In genomic region chr1:38606741-38607140, GRCm38 (mm10) we compare ENCODE assay signal across 12 mouse cellular contexts. TPM values are rescaled to one million over a fixed set of nuclear protein-coding genes. Genes with fewer than 3 reads are reported as not detected.
DNase-seq lines count a peak whose midpoint lies in the region; ATAC-seq lines count a peak whose summit lies in the region.
"Had no signal": no experiment of that assay in that cellular context is flagged by ENCODE, and none has a peak within 500 bp of the region (broad histone marks: within the 10 kb centered on the region; RNA-seq: fewer than 3 reads in every experiment).

No protein-coding gene starts in this region.

- ATAC-seq in forebrain, embryonic 15.5 days (replicated peaks): peak; percentile 41
- ATAC-seq in limb, embryonic 13.5 days (ENCODE audit: low FRiP score, low read depth): peak; percentile 36; the same call in 1 of the 2 replicates
- peak; percentile 60; the same call in 1 of the 2 replicates for ATAC-seq in neural tube, embryonic 14.5 days (ENCODE audit: low read depth)
- ATAC-seq: inflammation-experienced regulatory T-cells, adult 6 months had no signal

- H3K4me3 ChIP-seq in forebrain, embryonic 15.5 days: no peak overlapping the region
- H3K4me3 ChIP-seq in limb, embryonic 13.5 days: no peak overlapping the region
- no peak overlapping the region for H3K4me3 ChIP-seq in neural tube, embryonic 14.5 days (ENCODE audit: low read depth, low read length)

- H3K9me3 ChIP-seq in forebrain, embryonic 15.5 days: no peaks in the 10 kb centered on the region
- no peaks in the 10 kb centered on the region for H3K9me3 ChIP-seq in limb, embryonic 13.5 days
- H3K9me3 ChIP-seq in neural tube, embryonic 14.5 days (ENCODE audit: control insufficient read depth, low read length): no peaks in the 10 kb centered on the region
- H3K9me3 ChIP-seq: G1E had no signal

- H3K27me3 ChIP-seq in forebrain, embryonic 15.5 days: no peaks in the 10 kb centered on the region
- H3K27me3 ChIP-seq in limb, embryonic 13.5 days: no peaks in the 10 kb centered on the region
- H3K27me3 ChIP-seq in neural tube, embryonic 14.5 days (ENCODE audit: control insufficient read depth, insufficient read depth, low read length): no peaks in the 10 kb centered on the region

- H3K4me2 ChIP-seq in forebrain, embryonic 15.5 days (replicated peaks): no peak overlapping the region
- peak overlapping the region; percentile 7 for H3K4me2 ChIP-seq in limb, embryonic 13.5 days (replicated peaks)
- H3K4me2 ChIP-seq in neural tube, embryonic 14.5 days (ENCODE audit: low read depth, low read length): no peak overlapping the region
- H3K4me2 ChIP-seq: lung, embryonic 14.5 days had no signal

- H3K27ac ChIP-seq in forebrain, embryonic 15.5 days (replicated peaks): peak overlapping the region; percentile 64
- peak overlapping the region; percentile 84 for H3K27ac ChIP-seq in limb, embryonic 13.5 days
- H3K27ac ChIP-seq in neural tube, embryonic 14.5 days (ENCODE audit: low read depth, low read length): peak overlapping the region; percentile 63

- WGBS in forebrain, embryonic 15.5 days: 15% methylated on average over 4 of the region's 4 CpGs
- WGBS in limb, embryonic 13.5 days: 15% methylated on average over 4 of the region's 4 CpGs
- 18% methylated on average over 4 of the region's 4 CpGs for WGBS in neural tube, embryonic 14.5 days

- peaks cover 22% of the 10 kb centered on the region for H3K4me1 ChIP-seq in forebrain, embryonic 15.5 days
- peaks cover 58% of the 10 kb centered on the region for H3K4me1 ChIP-seq in limb, embryonic 13.5 days
- peaks cover 10% of the 10 kb centered on the region for H3K4me1 ChIP-seq in neural tube, embryonic 14.5 days (ENCODE audit: control insufficient read depth, insufficient read depth, low read length)

- H3K36me3 ChIP-seq in forebrain, embryonic 15.5 days: no peaks in the 10 kb centered on the region
- H3K36me3 ChIP-seq in limb, embryonic 13.5 days: peaks cover 16% of the 10 kb centered on the region; the same call in 1 of the 2 replicates
- H3K36me3 ChIP-seq in neural tube, embryonic 14.5 days (ENCODE audit: control insufficient read depth, insufficient read depth, low read length): no peaks in the 10 kb centered on the region
- H3K36me3 ChIP-seq: G1E had no signal

- DNase-seq in cerebellum, postnatal 10 days: peak; percentile 62 to 77
- DNase-seq in cerebellum, adult 9-10 months: no peak
- DNase-seq in right cerebral cortex, postnatal 36 days (ENCODE audit: low spot score in 2 of 2): no peak
- no peak for DNase-seq in adrenal gland, postnatal 36 days
- no peak for DNase-seq in cerebellum, adult 11-12 months
- DNase-seq: adrenal gland, postnatal 14 days; lung, embryonic 14.5 days had no signal

- no peak overlapping the region for H3K9ac ChIP-seq in forebrain, embryonic 15.5 days (replicated peaks)
- 0 out of 2 replicates have a peak overlapping the region, but pooled peaks have one; percentile 26 for H3K9ac ChIP-seq in limb, embryonic 13.5 days
- no peak overlapping the region for H3K9ac ChIP-seq in neural tube, embryonic 14.5 days (replicated peaks; ENCODE audit: low read depth, low read length)
- H3K9ac ChIP-seq: lung, embryonic 14.5 days had no signal

RNA-seq across cellular contexts. Expression of gene Aff3, which starts 58.0 kb away (rescaled TPM):
- polyA plus RNA-seq in forebrain, embryonic 15.5 days (2015; fragmentation: Nextera tagmentation; extraction: Ambion mirVana): 36.9 and 43.7 TPM in 2 replicates
- polyA plus RNA-seq in limb, embryonic 13.5 days (2015; fragmentation: Nextera tagmentation; extraction: Ambion mirVana): 20.6 and 24.9 TPM in 2 replicates
- 26.6 and 34.8 TPM in 2 replicates for polyA plus RNA-seq in neural tube, embryonic 14.5 days (2014; fragmentation: Nextera tagmentation; extraction: Ambion mirVana)
- total RNA-seq in adrenal gland, postnatal 36 days (2021): 1 to 10 TPM; 3.7 to 4.6 TPM

Comparison
In these comparisons a context has a peak if more than half of its experiments do, and no peak if none do; other contexts are left out.
1. DNase-seq: peak in cerebellum, postnatal 10 days (2 of 2); none in cerebellum, adult 9-10 months (single experiment), right cerebral cortex, postnatal 36 days (0 of 2), adrenal gland, postnatal 36 days (0 of 2) and cerebellum, adult 11-12 months (single experiment).
2. Peak in every context shown above with its lines, with median percentiles within 50 percentile points of each other: ATAC-seq and H3K27ac ChIP-seq.